Mouse (Mus musculus) heart, postnatal 25 days (tissue): ENCODE measurements at regions not wholly inside any gene's neighbourhood (a gene's known extent, or its start where the extent isn't known, plus 50 kb on each side); places are given as distances from the start of the nearest gene placed in this dataset.

Experiments
- DNase-seq: peaks from one replicate; pipeline ENCODE4 v3.0.0; 2022; ENCODE audit warnings: low spot score
- intact Hi-C: fragments of 180-260 bp; cut with DNase I; formaldehyde crosslinking; loops from one replicate; pipeline ENCODE4 v1.15.1; 2025

GRCm38 (mm10) chr7:66593619-66594018 lies 95.8 kb downstream of the Asb7 start:
- intact Hi-C loops = no loop called here
- no peak for DNase-seq

GRCm38 (mm10) chr7:66591594-66592290 lies 97.7 kb downstream of the Asb7 start:
- intact Hi-C loops = no loop called here
- no peak for DNase-seq

- intact Hi-C loops = no loop called here
- DNase-seq = no peak
Observed at GRCm38 (mm10) chr7:66586511-66586910, 102.9 kb downstream of the Asb7 start.

GRCm38 (mm10) chr7:66580687-66581151 lies 108.7 kb downstream of the Asb7 start:
- no peak for DNase-seq
- intact Hi-C loops = no loop called here

- no peak for DNase-seq
- intact Hi-C loops = no loop called here
Observed at GRCm38 (mm10) chr7:66576261-66576660, 113.1 kb downstream of the Asb7 start.

- peak; percentile 17 for DNase-seq
- intact Hi-C loops = no loop called here
Observed at GRCm38 (mm10) chr7:66571451-66571850, 117.9 kb downstream of the Asb7 start.

- intact Hi-C loops = no loop called here
- DNase-seq = no peak
Observed at GRCm38 (mm10) chr7:66547694-66548093, 120.4 kb upstream of the Aldh1a3 start.

- intact Hi-C loops = no loop called here
Observed at GRCm38 (mm10) chr7:66545184-66545583, 117.9 kb upstream of the Aldh1a3 start.

GRCm38 (mm10) chr7:66544352-66545053 lies 117.2 kb upstream of the Aldh1a3 start:
- no peak for DNase-seq
- intact Hi-C loops = no loop called here

More at GRCm38 (mm10) chr7:66545184-66545583, 117.9 kb upstream of the Aldh1a3 start:
- DNase-seq = no peak

GRCm38 (mm10) chr7:66532596-66532995 lies 105.3 kb upstream of the Aldh1a3 start:
- intact Hi-C loops = no loop called here
- DNase-seq = peak; percentile 29

- no peak for DNase-seq
- intact Hi-C loops = no loop called here
Observed at GRCm38 (mm10) chr7:66532048-66532447, 104.7 kb upstream of the Aldh1a3 start.

GRCm38 (mm10) chr7:66531111-66531510 lies 103.8 kb upstream of the Aldh1a3 start:
- DNase-seq = no peak
- intact Hi-C loops = no loop called here

GRCm38 (mm10) chr7:66528881-66529280 lies 101.6 kb upstream of the Aldh1a3 start:
- intact Hi-C loops = no loop called here
- peak; percentile 71 for DNase-seq

- intact Hi-C loops = no loop called here
- no peak for DNase-seq
Observed at GRCm38 (mm10) chr7:66523959-66524358, 96.6 kb upstream of the Aldh1a3 start.

GRCm38 (mm10) chr7:66521522-66521921 lies 94.2 kb upstream of the Aldh1a3 start:
- intact Hi-C loops = no loop called here

GRCm38 (mm10) chr7:66516143-66516542 lies 88.8 kb upstream of the Aldh1a3 start:
- DNase-seq = no peak
- intact Hi-C loops = no loop called here

More at GRCm38 (mm10) chr7:66521522-66521921, 94.2 kb upstream of the Aldh1a3 start:
- no peak for DNase-seq

GRCm38 (mm10) chr7:66513411-66513810 lies 86.1 kb upstream of the Aldh1a3 start:
- intact Hi-C loops = no loop called here
- no peak for DNase-seq

GRCm38 (mm10) chr7:66505734-66506133 lies 78.4 kb upstream of the Aldh1a3 start:
- intact Hi-C loops = no loop called here
- DNase-seq = no peak

GRCm38 (mm10) chr7:66504519-66504918 lies 77.2 kb upstream of the Aldh1a3 start:
- no peak for DNase-seq
- intact Hi-C loops = no loop called here

- intact Hi-C loops = no loop called here
- DNase-seq = no peak
Observed at GRCm38 (mm10) chr7:66501425-66501824, 74.1 kb upstream of the Aldh1a3 start.

- peak; percentile 3 for DNase-seq
- intact Hi-C loops = no loop called here
Observed at GRCm38 (mm10) chr7:66497480-66497879, 70.2 kb upstream of the Aldh1a3 start.
